Mouse (Mus musculus): ENCODE measurements at regions not wholly inside any gene's neighbourhood (a gene's known extent, or its start where the extent isn't known, plus 50 kb on each side); places are given as distances from the start of the nearest gene placed in this dataset.

DNA sequence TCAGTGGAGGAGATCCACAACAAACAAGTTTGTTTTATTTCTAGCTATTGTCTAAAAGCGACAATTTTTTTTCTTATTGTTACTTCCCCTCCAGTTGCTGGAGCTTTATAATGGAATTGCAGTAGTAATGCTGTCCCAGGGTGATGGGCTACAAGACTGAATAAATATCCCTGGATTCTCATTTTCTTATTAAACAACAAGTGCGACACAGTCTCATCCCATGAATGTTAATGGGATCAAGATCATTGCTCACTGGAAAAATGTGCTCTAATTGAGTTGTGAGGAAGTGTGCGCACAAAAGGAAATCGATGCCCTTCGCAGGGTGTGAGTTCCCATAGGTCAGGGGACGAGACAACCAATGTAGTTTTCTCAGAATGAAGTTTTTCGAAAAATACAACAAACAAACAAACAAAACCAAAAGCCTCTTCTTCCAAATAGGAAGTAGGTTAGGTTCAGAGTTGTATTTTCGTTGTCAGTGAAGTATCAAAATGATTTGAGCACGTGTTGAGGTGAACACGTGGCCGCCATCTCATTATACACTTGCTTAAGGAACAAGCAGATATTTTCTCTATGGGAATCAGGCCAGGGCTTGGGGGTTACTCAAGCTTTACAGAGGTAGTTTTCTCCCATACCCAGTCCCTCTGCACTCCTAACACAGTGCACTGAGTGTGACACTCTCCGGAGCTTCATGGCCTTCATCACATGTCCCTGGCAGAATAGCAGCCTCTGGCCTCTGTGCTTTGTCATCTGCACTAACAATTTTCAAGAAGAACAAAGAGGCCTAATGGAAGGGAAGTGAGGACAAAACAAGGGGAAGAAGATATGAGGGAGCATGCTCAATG lies 205.7 kb downstream of the Rnf152 start:
- Histone ChIP-seq H3K27ac (ENCODE audit: low read length) (no peak overlapping the region), H3K9ac (replicated peaks; ENCODE audit: low read depth) (no peak overlapping the region), H3K4me2 (replicated peaks; ENCODE audit: low read depth, low read length) (no peak overlapping the region), H3K36me3 (ENCODE audit: insufficient read depth, low read length) (no peaks in the 10 kb centered on the region), H3K9me3 (ENCODE audit: low read length) (no peaks in the 10 kb centered on the region), H3K4me1 (ENCODE audit: insufficient read depth, low read depth, low read length) (no peaks in the 10 kb centered on the region), H3K27me3 (replicated peaks; ENCODE audit: insufficient read depth, low read length) (no peaks in the 10 kb centered on the region), H3K4me3 (ENCODE audit: low read depth, low read length) (no peak overlapping the region)
- DNase-seq (ENCODE audit: low spot score) (no peak), ATAC-seq (no peak; the same call in 1 of the 2 replicates)
- TF ChIP-seq CTCF (IDR thresholded peaks at IDR 0.05) (no peak), EP300 (IDR thresholded peaks at IDR 0.05) (no peak)
- WGBS: 84% methylated on average over 12 of the region's 12 CpGs

DNA sequence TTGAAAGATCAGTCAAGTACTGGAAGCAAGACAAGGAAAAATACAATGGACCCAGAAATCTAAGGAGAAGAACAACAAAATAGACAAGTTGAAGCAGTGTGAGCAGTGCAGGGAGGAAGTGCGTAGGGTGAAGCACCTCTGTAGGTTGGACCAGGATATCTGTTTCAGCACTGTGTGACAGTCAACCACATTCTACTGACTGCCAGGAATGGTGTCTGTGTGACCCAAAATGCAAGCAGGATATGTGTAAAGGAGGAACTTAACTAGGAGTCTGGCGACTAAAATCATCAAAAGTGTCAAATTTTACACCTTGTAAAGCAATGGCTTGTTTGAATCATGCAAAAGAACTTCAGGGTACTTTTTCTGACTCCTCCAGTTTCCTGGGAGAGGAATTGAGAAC lies 207.7 kb downstream of the Rnf152 start:
- ATAC-seq (no peak), DNase-seq (ENCODE audit: low spot score) (no peak)
- Histone ChIP-seq H3K9ac (replicated peaks; ENCODE audit: low read depth) (no peak overlapping the region), H3K27ac (ENCODE audit: low read length) (no peak overlapping the region), H3K9me3 (ENCODE audit: low read length) (no peaks in the 10 kb centered on the region), H3K4me1 (ENCODE audit: insufficient read depth, low read depth, low read length) (no peaks in the 10 kb centered on the region), H3K4me3 (ENCODE audit: low read depth, low read length) (no peak overlapping the region), H3K27me3 (replicated peaks; ENCODE audit: insufficient read depth, low read length) (no peaks in the 10 kb centered on the region), H3K4me2 (replicated peaks; ENCODE audit: low read depth, low read length) (no peak overlapping the region), H3K36me3 (ENCODE audit: insufficient read depth, low read length) (no peaks in the 10 kb centered on the region)
- 91% methylated on average over 2 of the region's 2 CpGs for WGBS
- TF ChIP-seq CTCF (IDR thresholded peaks at IDR 0.05) (no peak), EP300 (IDR thresholded peaks at IDR 0.05) (no peak)

DNA sequence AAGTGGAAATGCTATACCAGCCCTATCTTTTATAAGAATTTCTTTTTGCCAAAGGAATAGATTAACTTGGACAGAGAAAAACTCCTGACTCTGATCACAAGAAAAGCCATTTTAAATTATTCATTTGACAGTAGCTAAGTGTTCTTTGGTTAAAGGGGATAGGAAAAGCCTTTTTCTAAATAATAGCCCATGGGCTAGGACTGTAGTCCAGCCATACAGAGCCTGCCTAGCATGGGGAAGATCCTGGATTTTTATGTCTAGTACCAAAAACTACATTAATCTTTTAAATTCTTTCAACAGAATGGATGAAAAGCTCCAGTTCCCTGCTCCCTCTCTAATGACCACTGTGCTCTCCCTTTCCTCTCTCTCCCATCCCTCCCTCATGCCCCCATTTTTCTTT lies 208.5 kb downstream of the Rnf152 start:
- no peak for DNase-seq (ENCODE audit: low spot score)
- no peak overlapping the region for H3K4me2 ChIP-seq (replicated peaks; ENCODE audit: low read depth, low read length)
- H3K4me1 ChIP-seq (ENCODE audit: insufficient read depth, low read depth, low read length): no peaks in the 10 kb centered on the region
- H3K4me3 ChIP-seq (ENCODE audit: low read depth, low read length): no peak overlapping the region
- H3K27ac ChIP-seq (ENCODE audit: low read length): no peak overlapping the region
- no peak overlapping the region for H3K9ac ChIP-seq (replicated peaks; ENCODE audit: low read depth)
- H3K36me3 ChIP-seq (ENCODE audit: insufficient read depth, low read length): no peaks in the 10 kb centered on the region
- no peak for ATAC-seq
- TF ChIP-seq CTCF (IDR thresholded peaks at IDR 0.05): no peak
- TF ChIP-seq EP300 (IDR thresholded peaks at IDR 0.05): no peak
- no peaks in the 10 kb centered on the region for H3K27me3 ChIP-seq (replicated peaks; ENCODE audit: insufficient read depth, low read length)
- no peaks in the 10 kb centered on the region for H3K9me3 ChIP-seq (ENCODE audit: low read length)

DNA sequence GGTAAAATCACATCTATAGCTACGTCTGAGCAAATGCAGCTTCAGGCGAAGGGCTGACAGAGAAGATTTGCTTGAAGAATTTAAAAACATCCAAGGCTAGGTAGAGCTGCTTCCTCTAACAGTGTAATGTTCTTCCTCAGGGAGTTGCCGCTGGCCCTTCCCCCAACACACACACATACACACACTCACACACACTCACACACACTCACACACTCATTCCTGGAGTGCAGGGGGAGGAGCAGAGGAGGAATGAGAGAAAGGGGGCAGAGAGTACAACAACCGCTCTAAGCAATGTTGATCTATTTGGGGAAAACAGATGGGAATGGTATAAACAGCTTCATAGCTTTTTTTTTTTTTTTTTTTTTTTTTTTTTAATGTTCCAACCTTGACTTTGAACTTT lies 232.6 kb downstream of the Rnf152 start:
- H3K27ac ChIP-seq (ENCODE audit: low read length): no peak overlapping the region
- no peak overlapping the region for H3K9ac ChIP-seq (replicated peaks; ENCODE audit: low read depth)
- H3K4me3 ChIP-seq (ENCODE audit: low read depth, low read length): no peak overlapping the region
- no peaks in the 10 kb centered on the region for H3K4me1 ChIP-seq (ENCODE audit: insufficient read depth, low read depth, low read length)
- ATAC-seq: no peak
- no peaks in the 10 kb centered on the region for H3K36me3 ChIP-seq (ENCODE audit: insufficient read depth, low read length)
- 59% methylated on average over 4 of the region's 4 CpGs for WGBS
- TF ChIP-seq EP300 (IDR thresholded peaks at IDR 0.05) (no peak), CTCF (IDR thresholded peaks at IDR 0.05) (no peak)
- DNase-seq (ENCODE audit: low spot score): no peak
- no peak overlapping the region for H3K4me2 ChIP-seq (replicated peaks; ENCODE audit: low read depth, low read length)
- no peaks in the 10 kb centered on the region for H3K9me3 ChIP-seq (ENCODE audit: low read length)
- no peaks in the 10 kb centered on the region for H3K27me3 ChIP-seq (replicated peaks; ENCODE audit: insufficient read depth, low read length)

DNA sequence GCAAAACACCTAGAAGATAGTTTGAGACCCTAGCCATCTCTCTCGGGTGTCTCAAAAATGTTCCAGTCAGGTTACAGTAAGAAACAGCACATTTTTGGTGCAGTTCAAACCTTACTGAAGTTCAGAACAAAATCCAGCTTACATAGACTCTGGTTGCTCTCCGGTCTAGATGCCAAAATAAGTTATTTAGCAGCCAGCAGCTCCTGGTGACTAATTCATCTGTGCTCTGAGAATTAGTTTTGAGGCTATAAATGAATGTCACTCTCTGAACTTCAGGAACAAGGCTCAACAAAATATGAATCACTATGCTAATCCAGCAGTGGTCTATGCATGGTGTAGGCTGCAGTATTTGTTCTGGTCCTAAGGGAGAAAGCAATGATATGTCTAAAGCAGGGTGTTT lies 238.6 kb downstream of the Rnf152 start:
- Histone ChIP-seq H3K36me3 (ENCODE audit: insufficient read depth, low read length) (no peaks in the 10 kb centered on the region), H3K4me3 (ENCODE audit: low read depth, low read length) (no peak overlapping the region), H3K4me1 (ENCODE audit: insufficient read depth, low read depth, low read length) (no peaks in the 10 kb centered on the region), H3K4me2 (replicated peaks; ENCODE audit: low read depth, low read length) (no peak overlapping the region), H3K9me3 (ENCODE audit: low read length) (no peaks in the 10 kb centered on the region), H3K27me3 (replicated peaks; ENCODE audit: insufficient read depth, low read length) (no peaks in the 10 kb centered on the region), H3K27ac (ENCODE audit: low read length) (no peak overlapping the region), H3K9ac (replicated peaks; ENCODE audit: low read depth) (no peak overlapping the region)
- no peak for DNase-seq (ENCODE audit: low spot score)
- TF ChIP-seq EP300 (IDR thresholded peaks at IDR 0.05) (no peak), CTCF (IDR thresholded peaks at IDR 0.05) (no peak)
- ATAC-seq: no peak
- 63% methylated on average over 2 of the region's 2 CpGs for WGBS

DNA sequence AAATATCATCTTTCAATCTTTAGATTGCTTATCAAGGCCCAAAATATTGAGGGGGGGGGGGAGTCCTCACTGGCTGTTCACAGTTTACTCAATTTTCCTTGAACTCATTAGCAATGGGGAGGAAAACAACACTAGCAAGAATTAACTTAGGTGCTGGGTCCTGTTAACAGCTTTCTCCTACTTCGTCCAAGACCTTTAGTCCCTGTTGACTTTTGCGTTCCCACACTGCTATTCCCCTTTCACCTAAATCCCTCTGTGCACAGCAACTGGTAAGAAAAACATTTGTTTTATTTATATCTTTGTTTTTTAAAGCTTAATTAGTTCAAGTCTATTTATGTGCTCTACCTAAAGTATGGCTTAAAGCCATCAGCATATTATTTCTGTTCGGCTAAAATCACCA lies 240.3 kb downstream of the Rnf152 start:
- no peaks in the 10 kb centered on the region for H3K36me3 ChIP-seq (ENCODE audit: insufficient read depth, low read length)
- 90% methylated on average over 3 of the region's 3 CpGs for WGBS
- no peaks in the 10 kb centered on the region for H3K27me3 ChIP-seq (replicated peaks; ENCODE audit: insufficient read depth, low read length)
- ATAC-seq (no peak), DNase-seq (ENCODE audit: low spot score) (no peak)
- H3K4me3 ChIP-seq (ENCODE audit: low read depth, low read length): no peak overlapping the region
- no peak overlapping the region for H3K4me2 ChIP-seq (replicated peaks; ENCODE audit: low read depth, low read length)
- no peaks in the 10 kb centered on the region for H3K9me3 ChIP-seq (ENCODE audit: low read length)
- H3K4me1 ChIP-seq (ENCODE audit: insufficient read depth, low read depth, low read length): no peaks in the 10 kb centered on the region
- TF ChIP-seq EP300 (IDR thresholded peaks at IDR 0.05) (no peak), CTCF (IDR thresholded peaks at IDR 0.05) (no peak)
- H3K9ac ChIP-seq (replicated peaks; ENCODE audit: low read depth): no peak overlapping the region
- no peak overlapping the region for H3K27ac ChIP-seq (ENCODE audit: low read length)
